Mouse (Mus musculus): ENCODE results near the gene Snca.
"Not testable (repeated sequence)": the region's sequence is repeated elsewhere in the genome, so short reads cannot be mapped to it uniquely, and the experiment has no call there.

Snca gene

DNA sequence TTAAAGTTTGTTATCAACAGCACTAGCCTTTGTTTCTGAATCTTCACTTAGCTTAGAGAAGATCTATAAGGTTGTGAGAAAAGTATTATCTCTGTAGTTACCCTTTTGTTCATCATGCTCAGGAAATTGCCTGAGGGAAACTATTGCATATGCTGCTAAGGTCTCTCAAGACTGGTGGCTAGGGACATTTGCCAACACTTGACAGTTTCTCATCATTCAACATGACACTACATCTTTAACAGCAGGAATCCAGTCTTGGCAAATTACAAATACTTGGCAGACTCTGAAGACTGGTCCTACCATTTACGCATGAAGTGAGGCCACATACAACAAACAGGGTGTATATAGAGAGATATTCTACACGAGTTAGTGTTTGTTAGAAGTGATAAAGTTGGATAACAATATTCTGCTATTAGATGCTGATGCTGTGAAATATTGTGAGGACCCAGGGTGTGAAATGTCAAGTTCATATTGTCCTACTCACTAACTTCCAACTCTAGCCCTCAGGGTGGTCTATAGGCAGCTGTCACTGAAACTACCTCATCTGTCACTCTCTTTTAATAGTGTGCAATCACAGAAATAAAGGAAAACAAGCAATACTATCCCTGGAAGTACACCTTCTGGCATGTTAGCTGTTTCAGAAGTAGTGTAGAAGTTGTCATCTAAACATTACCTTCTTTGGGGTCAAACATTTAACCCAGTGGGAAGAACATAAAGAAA is 105.4 kb downstream of the Snca start:
- DNase-seq (ENCODE audit: low read depth, low spot score): no peak

- DNase-seq (ENCODE audit: low read depth, low spot score): no peak
Measured at GRCm38 (mm10) chr6:60717566-60717965, 112.1 kb downstream of the Snca start.

- no peak for DNase-seq (ENCODE audit: low read depth, low spot score)
Measured at GRCm38 (mm10) chr6:60709997-60710471, 119.6 kb downstream of the Snca start.

DNA sequence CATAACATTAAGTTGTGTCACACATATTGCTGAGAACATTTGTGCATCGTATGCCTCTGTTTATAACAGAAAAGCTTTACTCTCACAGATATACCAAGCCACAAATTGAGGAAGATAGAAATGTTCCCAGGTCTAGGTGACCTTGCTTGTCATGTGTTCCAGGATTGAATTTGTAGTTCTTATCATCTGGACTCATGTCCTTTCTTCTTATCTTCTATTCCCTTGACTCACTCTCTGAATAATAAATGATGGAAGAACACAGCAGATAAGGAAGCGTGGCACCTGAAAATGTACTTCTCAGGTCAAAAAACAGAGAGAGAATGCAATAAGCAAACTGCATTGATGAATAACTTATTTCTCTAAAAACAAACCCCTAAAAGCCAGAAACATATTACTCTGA is 131.6 kb downstream of the Snca start:
- DNase-seq (ENCODE audit: low read depth, low spot score): no peak

- not testable (repeated sequence) for DNase-seq (ENCODE audit: low read depth, low spot score)
Measured at GRCm38 (mm10) chr6:60687048-60687447, 142.6 kb downstream of the Snca start.

GRCm38 (mm10) chr6:60682233-60682632 is 147.4 kb downstream of the Snca start:
- peak; percentile 19 for DNase-seq (ENCODE audit: low read depth, low spot score)
